Mouse (Mus musculus) lung, embryonic 15.5 days (tissue): ENCODE results near the gene Cd81. TPM values are rescaled to one million over a fixed set of nuclear protein-coding genes. Genes with fewer than 3 reads are reported as not detected.
A peak's percentile ranks its signal among the peaks of the same experiment; 100 is the strongest.

ENCODE experiments used
- ATAC-seq: fragments of 200-750 bp; cut with Nextera tagmentation; 2 replicates; pipeline ENCODE4 v1.8.0; 2017; ENCODE audit warnings: moderate number of reproducible peaks, borderline replicate concordance; ENCODE audit not compliant: low FRiP score, low TSS enrichment; ENCODE audit errors: extremely low read depth
- H3K27ac ChIP-seq: fragments of 300-500 bp; sonication (generic); 2 replicates; pipeline ENCODE4 v1.5.1; 2015; ENCODE audit warnings: moderate library complexity, mild to moderate bottlenecking, inconsistent platforms
- H3K27me3 ChIP-seq: fragments of 300-500 bp; sonication (generic); 2 replicates; pipeline ENCODE4 v1.6.1; 2015; ENCODE audit warnings: inconsistent platforms
- H3K36me3 ChIP-seq: fragments of 300-500 bp; sonication (generic); 2 replicates; pipeline ENCODE4 v1.6.1; 2015; ENCODE audit warnings: inconsistent platforms
- H3K4me1 ChIP-seq: fragments of 300-500 bp; sonication (generic); 2 replicates; pipeline ENCODE4 v1.6.1; 2015; ENCODE audit warnings: inconsistent platforms
- H3K4me2 ChIP-seq: fragments of 300-500 bp; sonication (generic); 2 replicates; pipeline ENCODE4 v1.6.1; 2015; ENCODE audit warnings: inconsistent platforms, mild to moderate bottlenecking, moderate library complexity
- H3K4me3 ChIP-seq: fragments of 300-500 bp; sonication (generic); 2 replicates; pipeline ENCODE4 v1.5.1; 2015; ENCODE audit warnings: mild to moderate bottlenecking, inconsistent platforms
- H3K9ac ChIP-seq: fragments of 300-500 bp; sonication (generic); 2 replicates; pipeline ENCODE4 v1.6.1; 2015; ENCODE audit warnings: inconsistent platforms
- H3K9me3 ChIP-seq: fragments of 300-500 bp; sonication (generic); 2 replicates; pipeline ENCODE4 v1.6.1; 2016; ENCODE audit warnings: inconsistent platforms
- WGBS: fragments of 180-500 bp; shearing (Covaris S2); methylation state at CpG from one replicate; pipeline ENCODE4 v1.1.7; 2015; 5-methylcytosine and 5-hydroxymethylcytosine counted together
- polyA plus RNA-seq: library from polyadenylated mRNA; unstranded; fragments of >200 nt; fragmentation: Nextera tagmentation; extraction: Ambion mirVana; gene quantifications from 2 replicates; pipeline ENCODE4 v1.2.1, GENCODE M21; 2015

The Cd81 gene
- polyA plus RNA-seq, 1 experiment from 2014 or later, result 720 TPM

DNA sequence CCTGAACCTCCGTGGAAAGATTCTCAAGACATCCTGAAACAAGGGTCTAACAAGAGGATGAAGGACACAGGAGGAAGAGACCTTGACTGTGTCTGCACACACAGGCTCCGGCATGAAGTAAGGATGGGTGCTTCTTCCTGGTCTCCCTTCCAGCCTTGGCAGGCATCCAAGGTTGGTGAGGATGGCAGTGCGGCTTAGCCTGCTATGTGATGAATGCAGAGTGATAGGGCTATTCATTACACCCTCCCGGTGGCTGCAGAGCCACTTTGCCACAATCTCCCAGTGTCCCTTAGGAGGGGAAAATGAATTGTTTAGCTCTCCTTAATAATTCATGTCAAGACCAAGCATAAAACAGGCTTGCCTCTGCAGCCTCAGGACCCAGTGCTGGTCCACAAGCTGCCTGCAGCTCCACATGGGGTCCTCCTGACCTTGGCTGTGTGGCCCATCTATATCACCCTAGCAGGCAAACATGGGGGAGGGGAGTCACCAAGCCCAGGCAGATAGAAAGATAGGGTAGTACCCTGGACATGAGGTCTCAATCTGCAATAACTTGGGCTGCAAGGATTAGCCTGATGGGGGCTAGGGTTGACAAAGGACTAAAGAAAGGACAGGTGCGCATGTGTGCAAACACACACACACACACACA is 40.2 kb upstream of the Cd81 start:
- Histone ChIP-seq H3K4me1 (peaks cover 92% of the 10 kb centered on the region), H3K4me2 (no peak overlapping the region), H3K36me3 (no peaks in the 10 kb centered on the region), H3K4me3 (no peak overlapping the region), H3K27ac (0 out of 2 replicates have a peak overlapping the region, but pooled peaks have one; percentile 75), H3K9me3 (no peaks in the 10 kb centered on the region), H3K27me3 (no peaks in the 10 kb centered on the region), H3K9ac (no peak overlapping the region)
- ATAC-seq, result no peak
- 50% methylated on average over 5 of the region's 5 CpGs for WGBS

DNA sequence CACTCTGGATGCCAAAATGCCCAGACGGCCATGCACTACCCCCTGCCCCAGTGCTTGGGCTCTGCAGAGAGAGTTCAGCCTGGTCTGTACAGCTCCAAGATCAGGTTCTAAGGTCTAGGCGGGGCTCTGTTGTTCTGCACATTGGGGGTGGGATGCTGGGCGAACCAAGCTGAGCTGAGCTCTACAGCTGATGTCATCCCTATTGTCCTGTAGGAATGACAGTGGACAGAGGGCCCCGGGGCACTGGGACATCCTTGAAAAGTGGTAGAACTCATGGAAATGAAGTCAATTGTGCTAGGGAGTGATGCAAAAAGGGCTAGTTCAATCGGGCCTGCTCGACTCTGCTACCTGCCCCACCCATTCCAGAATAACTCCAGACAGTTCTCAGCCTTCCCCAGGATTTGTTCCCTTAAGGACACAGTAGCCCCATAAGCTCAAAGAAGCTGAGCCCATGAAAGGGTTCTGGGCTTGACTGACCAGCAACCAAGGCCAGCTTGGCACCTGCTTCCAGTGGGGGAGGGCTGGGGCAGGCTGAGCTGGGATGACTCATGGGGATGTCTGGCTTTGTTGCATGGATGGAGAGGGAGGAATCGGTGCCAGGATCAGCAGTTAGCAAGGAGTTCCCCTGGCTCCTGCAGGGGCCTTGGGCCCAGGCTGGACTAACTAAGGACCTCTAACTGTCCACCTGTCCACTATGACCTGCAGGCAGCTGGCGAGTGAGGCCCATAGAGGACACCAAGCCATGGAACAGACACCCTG is 38.9 kb upstream of the Cd81 start:
- Histone ChIP-seq H3K27me3 (no peaks in the 10 kb centered on the region), H3K4me1 (peaks cover 81% of the 10 kb centered on the region), H3K36me3 (no peaks in the 10 kb centered on the region), H3K9ac (no peak overlapping the region), H3K4me2 (no peak overlapping the region), H3K4me3 (no peak overlapping the region), H3K27ac (peak overlapping the region; percentile 75), H3K9me3 (no peaks in the 10 kb centered on the region)
- 62% methylated on average over 8 of the region's 8 CpGs for WGBS
- no peak for ATAC-seq

- no peak overlapping the region for H3K4me3 ChIP-seq
- no peaks in the 10 kb centered on the region for H3K27me3 ChIP-seq
- H3K4me2 ChIP-seq, result no peak overlapping the region
- ATAC-seq, result no peak
- H3K9me3 ChIP-seq, result no peaks in the 10 kb centered on the region
- H3K9ac ChIP-seq, result no peak overlapping the region
- peaks cover 68% of the 10 kb centered on the region for H3K4me1 ChIP-seq
- H3K27ac ChIP-seq, result peak overlapping the region; percentile 88
- H3K36me3 ChIP-seq, result no peaks in the 10 kb centered on the region
- WGBS, result 77% methylated on average over 7 of the region's 7 CpGs
Observed at GRCm38 (mm10) chr7:143014862-143015659, 37.5 kb upstream of the Cd81 start.

DNA sequence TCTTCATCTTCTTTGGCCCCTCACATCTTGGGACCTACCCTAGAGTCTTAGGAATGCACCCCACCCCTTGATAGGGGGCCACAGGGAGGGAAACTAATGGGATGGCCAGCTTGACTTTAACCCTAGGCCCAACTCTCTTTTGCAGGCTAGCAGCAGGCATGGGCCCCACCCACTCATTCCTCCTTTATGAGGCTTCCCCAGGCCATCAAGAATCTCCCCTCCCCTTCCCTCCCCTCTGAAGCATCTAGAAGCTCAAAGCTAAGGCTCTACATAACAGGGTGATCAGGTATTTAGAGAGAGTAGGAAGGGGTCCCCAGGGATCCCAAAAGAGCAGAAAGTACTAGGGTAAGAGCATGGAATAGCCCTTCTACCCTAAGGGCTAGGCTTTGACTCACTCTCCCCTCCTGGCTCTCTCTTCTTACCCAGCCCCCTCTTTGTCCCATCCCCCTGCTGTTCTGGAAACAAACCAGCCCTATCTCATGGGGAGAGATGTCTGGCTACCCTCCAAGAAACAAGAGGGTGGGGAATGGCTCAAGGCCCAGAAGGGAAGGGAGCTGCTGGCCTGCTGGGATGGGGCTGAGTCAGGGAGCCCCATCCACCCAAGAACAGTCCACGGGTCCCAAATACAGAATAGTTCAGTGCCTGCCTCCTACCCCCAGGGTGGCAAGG is 36.6 kb upstream of the Cd81 start:
- WGBS, result 0% methylated on average over 1 of the region's 1 CpGs
- H3K27me3 ChIP-seq, result no peaks in the 10 kb centered on the region
- no peak overlapping the region for H3K9ac ChIP-seq
- peaks cover 60% of the 10 kb centered on the region for H3K4me1 ChIP-seq
- peak overlapping the region; percentile 37 for H3K4me2 ChIP-seq
- no peaks in the 10 kb centered on the region for H3K9me3 ChIP-seq
- H3K27ac ChIP-seq, result peak overlapping the region; percentile 88
- no peaks in the 10 kb centered on the region for H3K36me3 ChIP-seq
- no peak overlapping the region for H3K4me3 ChIP-seq
- ATAC-seq, result peak; percentile 89

GRCm38 (mm10) chr7:143016424-143017142 is 36.0 kb upstream of the Cd81 start:
- Histone ChIP-seq H3K9ac (no peak overlapping the region), H3K4me2 (peak overlapping the region; percentile 37), H3K27me3 (no peaks in the 10 kb centered on the region), H3K4me3 (no peak overlapping the region), H3K36me3 (no peaks in the 10 kb centered on the region), H3K9me3 (no peaks in the 10 kb centered on the region), H3K4me1 (peaks cover 56% of the 10 kb centered on the region), H3K27ac (peak overlapping the region; percentile 88)
- 54% methylated on average over 9 of the region's 9 CpGs for WGBS
- ATAC-seq, result peak; percentile 24

DNA sequence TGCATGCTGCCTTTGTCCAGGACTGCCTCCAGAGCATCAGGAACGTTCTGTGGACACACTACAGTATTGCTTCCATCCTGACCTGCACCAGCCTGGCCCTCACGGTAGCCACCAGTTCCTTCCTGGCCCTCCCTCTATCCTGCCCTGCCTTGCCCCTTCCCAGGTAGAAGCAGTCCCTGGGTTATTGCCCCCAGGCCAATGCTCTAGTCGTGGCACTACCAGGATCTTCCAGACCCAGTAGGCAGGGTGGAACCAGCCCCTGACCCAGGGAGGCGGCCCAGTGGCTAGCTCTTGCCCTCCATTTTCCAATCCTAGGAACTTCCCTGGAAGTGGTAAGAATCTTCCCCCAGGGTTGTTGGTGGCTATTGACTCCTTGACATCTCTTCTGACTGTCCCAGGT is 35.4 kb upstream of the Cd81 start:
- H3K27ac ChIP-seq, result peak overlapping the region; percentile 88
- WGBS, result 73% methylated on average over 4 of the region's 4 CpGs
- H3K9ac ChIP-seq, result no peak overlapping the region
- H3K36me3 ChIP-seq, result no peaks in the 10 kb centered on the region
- peaks cover 54% of the 10 kb centered on the region for H3K4me1 ChIP-seq
- H3K9me3 ChIP-seq, result no peaks in the 10 kb centered on the region
- H3K4me3 ChIP-seq, result no peak overlapping the region
- no peak overlapping the region for H3K4me2 ChIP-seq
- ATAC-seq, result peak; percentile 1; the same call in 1 of the 2 replicates
- H3K27me3 ChIP-seq, result no peaks in the 10 kb centered on the region

DNA sequence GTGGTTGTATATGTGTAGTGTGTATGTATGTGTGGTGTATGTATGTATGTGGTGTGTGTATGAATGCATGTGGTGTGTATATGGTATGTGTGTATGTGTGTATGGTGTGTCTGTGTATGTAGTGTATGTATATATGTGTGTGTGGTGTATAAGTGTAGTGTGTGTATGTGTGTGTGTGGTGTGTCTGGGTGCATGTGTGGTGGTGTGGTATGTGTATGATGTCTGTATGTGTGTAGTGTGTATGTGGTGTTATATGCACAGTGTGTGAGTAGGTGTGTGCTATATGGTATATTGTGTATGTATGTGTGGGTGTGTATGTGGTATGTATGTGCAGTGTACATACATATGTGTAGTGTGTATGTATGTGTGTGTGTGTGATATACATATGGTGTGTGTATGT is 32.5 kb upstream of the Cd81 start:
- no peak overlapping the region for H3K27ac ChIP-seq
- no peak overlapping the region for H3K9ac ChIP-seq
- no peak for ATAC-seq
- no peak overlapping the region for H3K4me3 ChIP-seq
- no peak overlapping the region for H3K4me2 ChIP-seq
- H3K4me1 ChIP-seq, result peaks cover 28% of the 10 kb centered on the region
- no peaks in the 10 kb centered on the region for H3K27me3 ChIP-seq
- no peaks in the 10 kb centered on the region for H3K36me3 ChIP-seq
- H3K9me3 ChIP-seq, result no peaks in the 10 kb centered on the region

GRCm38 (mm10) chr7:143020764-143021163 is 31.8 kb upstream of the Cd81 start:
- no peaks in the 10 kb centered on the region for H3K27me3 ChIP-seq
- 77% methylated on average over 3 of the region's 3 CpGs for WGBS
- no peak overlapping the region for H3K9ac ChIP-seq
- no peaks in the 10 kb centered on the region for H3K9me3 ChIP-seq
- H3K4me2 ChIP-seq, result no peak overlapping the region
- H3K4me1 ChIP-seq, result peaks cover 21% of the 10 kb centered on the region
- no peak overlapping the region for H3K27ac ChIP-seq
- H3K36me3 ChIP-seq, result no peaks in the 10 kb centered on the region
- H3K4me3 ChIP-seq, result no peak overlapping the region
- ATAC-seq, result no peak

DNA sequence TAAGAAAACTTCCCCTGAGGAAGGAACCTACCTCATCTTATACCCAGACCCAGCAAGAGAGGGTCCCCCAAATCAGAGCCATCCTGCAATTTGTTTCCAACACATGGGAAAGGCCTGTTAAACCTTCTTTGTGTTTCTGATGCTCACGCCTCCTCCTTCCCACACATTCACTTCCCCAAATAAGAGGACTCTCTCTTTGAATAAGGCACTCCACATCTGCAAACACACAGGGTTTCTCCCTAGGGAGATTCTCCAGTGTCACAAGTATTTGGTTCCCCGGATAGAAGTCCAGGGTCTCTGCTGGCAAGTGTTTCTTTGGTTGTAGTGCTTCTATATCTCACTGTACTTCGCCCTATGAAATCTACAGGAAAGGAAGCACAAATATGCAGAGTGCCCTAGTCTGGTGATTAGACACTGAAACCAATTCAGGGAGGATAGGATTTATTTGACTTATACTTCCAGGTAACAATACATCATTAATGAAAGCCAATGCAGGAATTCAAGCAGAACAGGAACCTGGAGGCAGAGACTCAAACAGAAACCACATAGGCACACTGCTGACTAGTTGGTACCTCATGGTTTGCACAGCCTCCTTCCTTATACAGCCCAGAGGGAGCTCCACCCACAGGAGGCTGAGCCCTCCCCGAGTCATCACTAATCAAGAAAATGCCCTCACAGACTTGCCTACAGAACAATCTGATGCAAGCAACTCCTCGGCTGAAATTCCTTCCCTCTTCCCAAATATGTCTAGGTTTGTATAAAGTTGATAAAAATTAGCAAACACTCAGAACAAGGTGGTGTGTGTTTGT is 31.0 kb upstream of the Cd81 start:
- Histone ChIP-seq H3K4me2 (no peak overlapping the region), H3K9ac (no peak overlapping the region), H3K36me3 (no peaks in the 10 kb centered on the region), H3K4me3 (no peak overlapping the region), H3K4me1 (peaks cover 13% of the 10 kb centered on the region), H3K27me3 (no peaks in the 10 kb centered on the region), H3K27ac (no peak overlapping the region), H3K9me3 (no peaks in the 10 kb centered on the region)
- 45% methylated on average over 5 of the region's 5 CpGs for WGBS
- ATAC-seq, result no peak

- no peaks in the 10 kb centered on the region for H3K27me3 ChIP-seq
- no peak overlapping the region for H3K27ac ChIP-seq
- no peak overlapping the region for H3K9ac ChIP-seq
- no peaks in the 10 kb centered on the region for H3K9me3 ChIP-seq
- 92% methylated on average over 2 of the region's 2 CpGs for WGBS
- H3K36me3 ChIP-seq, result no peaks in the 10 kb centered on the region
- peaks cover 11% of the 10 kb centered on the region for H3K4me1 ChIP-seq
- no peak overlapping the region for H3K4me3 ChIP-seq
- H3K4me2 ChIP-seq, result no peak overlapping the region
- ATAC-seq, result no peak
Observed at GRCm38 (mm10) chr7:143023499-143023898, 29.0 kb upstream of the Cd81 start.
